Mouse (Mus musculus) NIH3T3 (cell line): Measurements from ENCODE around the gene Akap7.
"Not testable (repeated sequence)": the region's sequence is repeated elsewhere in the genome, so short reads cannot be mapped to it uniquely, and the experiment has no call there.

Experiments used
- DNase-seq: peaks from one replicate; pipeline ENCODE4 v3.0.0-alpha.2; 2012; ENCODE audit warnings: low read depth

The Akap7 gene

DNA sequence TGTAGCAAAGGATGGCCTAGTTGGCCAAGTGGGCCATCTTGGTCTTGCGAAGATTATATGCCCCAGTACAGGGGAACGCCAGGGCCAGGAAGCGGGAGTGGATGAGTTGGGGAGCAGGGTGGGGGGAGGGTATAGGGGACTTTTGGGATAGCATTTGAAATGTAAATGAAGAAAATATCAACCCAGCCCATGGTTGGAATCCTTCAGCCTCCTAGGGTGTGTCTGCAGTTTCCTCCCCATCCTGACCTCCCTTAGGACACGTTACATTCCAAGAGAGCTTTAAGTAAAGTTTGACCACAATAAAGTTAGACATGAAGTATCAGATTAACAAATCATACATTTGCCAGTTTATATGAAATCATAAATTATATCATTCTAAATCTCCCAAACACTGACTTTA is 116.5 kb downstream of the Akap7 start:
- DNase-seq, result no peak

DNA sequence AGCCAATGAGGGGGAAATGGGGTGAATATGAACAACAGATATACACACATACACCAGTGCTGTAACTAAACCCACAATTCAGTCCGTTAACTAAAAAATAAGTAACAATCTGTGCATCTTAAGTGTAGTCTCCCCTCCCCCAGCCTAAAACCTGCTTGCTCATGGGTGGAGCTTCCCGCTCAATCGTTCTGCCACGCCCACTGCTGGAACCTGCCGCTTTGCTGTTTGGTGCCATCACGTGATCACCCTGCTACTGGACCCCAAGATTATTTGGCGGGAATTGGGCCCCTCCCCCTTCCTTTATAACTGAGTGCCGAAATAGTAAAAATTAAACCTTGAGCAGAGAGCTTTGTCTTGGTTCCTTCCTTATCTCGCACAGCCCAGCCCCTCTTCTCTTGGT is 121.4 kb downstream of the Akap7 start:
- DNase-seq, result not testable (repeated sequence)

DNA sequence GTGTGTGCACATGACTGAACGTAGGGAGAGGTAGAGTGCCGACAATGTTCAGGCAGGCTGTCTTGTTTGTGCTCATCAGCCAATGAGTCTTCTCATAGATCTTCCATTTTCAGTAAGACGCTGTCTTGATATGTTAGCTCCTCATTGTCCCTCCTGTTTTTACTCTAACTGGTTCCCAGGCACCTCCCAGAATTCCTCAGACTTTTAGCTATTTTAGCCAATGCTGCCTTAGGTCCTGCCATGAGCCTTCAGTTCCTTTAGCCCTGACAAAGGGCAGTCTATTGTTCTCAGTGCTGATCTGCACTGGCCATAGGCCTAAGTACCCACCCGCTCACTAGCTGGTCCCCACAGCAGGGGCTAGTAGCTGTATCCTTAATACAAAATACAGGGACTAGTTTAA is 122.0 kb downstream of the Akap7 start:
- DNase-seq, result no peak

DNA sequence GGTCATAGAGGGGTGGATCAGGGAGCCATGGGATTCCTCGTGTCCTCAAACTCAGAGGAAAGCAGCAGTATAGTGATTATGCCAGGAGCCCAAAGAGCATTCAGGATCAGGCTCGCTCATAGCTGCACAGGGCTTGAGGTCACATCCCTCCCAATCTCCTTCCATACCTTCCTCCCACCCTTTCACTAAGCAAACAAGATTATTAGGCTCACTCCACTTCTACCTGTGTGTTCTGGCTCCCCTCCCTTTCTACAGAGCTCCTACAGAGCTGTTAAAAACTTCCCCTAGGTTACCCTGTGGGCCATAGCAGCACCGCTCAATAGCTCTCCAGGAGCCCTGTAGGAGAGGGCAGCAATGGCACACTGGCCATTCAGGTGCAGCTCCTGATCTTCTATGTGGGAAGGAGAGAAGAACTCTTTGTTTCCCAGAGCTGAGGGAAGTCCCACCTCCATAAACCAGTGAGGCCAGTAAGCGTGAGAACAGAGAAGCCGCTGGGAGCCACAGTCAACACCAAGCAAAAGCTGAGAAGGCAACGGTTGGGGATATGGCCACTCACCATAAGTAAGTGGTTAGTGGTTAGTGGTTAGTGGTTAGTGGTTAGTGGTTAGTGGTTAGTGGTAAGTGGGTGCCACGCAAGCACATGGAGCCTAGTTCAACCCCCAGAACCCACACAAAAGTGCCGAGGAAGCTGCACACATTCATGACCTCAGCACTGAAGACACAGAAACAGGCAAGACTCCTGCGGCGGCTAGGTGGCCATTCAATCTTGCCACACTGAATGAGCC is 122.7 kb downstream of the Akap7 start:
- DNase-seq, result no peak

DNA sequence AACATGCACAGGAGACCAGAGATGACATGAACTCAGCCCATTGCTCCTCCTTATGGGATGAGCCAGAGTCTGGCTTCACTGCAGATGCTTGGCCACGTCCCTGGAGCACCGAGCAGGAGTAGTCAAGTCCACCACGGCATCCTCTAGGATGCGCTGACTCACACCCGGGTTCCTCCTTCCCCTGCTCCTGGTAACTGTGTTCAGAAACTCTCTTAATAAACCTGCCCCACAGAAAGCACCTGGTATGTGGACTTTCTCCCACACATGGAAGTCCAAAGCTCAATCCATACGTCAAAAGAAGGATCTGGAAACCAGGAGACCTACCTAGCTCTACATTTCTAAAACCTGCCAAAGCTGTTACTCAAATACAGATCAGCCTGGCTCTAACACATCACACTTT is 124.4 kb downstream of the Akap7 start:
- no peak for DNase-seq

DNA sequence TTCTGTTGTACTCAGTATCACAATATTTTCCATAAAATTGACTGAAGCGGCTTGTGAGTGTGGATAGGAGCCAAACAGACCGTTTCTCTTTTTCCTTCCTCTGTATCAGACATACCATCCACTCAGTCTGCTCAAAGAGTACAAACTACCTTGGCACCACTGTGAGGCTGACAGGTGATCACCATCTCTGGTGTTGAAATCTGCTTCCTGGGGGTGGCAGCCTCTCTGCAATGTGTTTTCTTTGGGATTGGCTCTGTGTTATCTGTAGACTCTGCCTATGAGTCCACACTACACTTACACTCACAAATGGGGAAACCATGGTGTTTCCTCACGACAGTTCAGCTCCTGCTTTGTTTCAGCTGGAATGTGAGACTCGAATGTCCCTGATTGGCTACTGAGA is 128.6 kb downstream of the Akap7 start:
- no peak for DNase-seq

DNA sequence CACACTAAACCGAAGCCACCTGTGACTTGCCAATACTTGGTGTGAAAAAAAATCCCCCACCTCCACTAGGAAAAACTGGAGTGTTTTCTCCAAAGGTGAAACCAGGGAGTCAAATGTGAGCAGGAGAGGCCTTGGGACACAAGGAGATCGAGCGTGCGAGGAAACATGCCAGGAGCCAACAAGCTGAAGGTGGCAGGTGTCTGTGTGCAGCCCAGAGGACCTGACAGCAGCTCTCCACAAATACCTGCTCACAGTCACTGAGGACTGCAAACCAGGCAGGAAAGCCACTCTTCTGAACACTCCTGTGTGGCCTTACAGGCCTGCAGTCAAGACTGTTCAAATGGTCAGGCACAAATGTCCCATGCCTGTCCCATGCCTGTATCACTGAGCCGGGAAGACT is 130.4 kb downstream of the Akap7 start:
- DNase-seq, result no peak

DNA sequence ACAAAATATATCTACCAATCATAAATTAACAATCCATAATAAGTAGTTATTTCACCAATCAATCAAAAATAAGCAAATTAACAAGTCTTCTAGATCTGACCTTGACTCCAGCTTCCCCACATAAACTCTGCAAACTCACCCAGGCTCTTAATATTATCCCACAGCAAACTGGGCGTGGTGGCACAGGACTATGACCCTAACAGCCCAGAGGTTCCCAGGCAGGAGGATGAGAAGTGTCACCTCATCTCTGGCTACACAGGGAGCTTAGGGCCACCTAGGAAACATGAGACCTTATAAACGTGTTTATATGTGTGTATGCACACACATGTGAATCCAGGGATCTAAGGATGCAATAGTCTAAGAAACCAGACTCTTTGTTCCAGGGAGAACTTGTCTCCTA is 132.8 kb downstream of the Akap7 start:
- no peak for DNase-seq

DNA sequence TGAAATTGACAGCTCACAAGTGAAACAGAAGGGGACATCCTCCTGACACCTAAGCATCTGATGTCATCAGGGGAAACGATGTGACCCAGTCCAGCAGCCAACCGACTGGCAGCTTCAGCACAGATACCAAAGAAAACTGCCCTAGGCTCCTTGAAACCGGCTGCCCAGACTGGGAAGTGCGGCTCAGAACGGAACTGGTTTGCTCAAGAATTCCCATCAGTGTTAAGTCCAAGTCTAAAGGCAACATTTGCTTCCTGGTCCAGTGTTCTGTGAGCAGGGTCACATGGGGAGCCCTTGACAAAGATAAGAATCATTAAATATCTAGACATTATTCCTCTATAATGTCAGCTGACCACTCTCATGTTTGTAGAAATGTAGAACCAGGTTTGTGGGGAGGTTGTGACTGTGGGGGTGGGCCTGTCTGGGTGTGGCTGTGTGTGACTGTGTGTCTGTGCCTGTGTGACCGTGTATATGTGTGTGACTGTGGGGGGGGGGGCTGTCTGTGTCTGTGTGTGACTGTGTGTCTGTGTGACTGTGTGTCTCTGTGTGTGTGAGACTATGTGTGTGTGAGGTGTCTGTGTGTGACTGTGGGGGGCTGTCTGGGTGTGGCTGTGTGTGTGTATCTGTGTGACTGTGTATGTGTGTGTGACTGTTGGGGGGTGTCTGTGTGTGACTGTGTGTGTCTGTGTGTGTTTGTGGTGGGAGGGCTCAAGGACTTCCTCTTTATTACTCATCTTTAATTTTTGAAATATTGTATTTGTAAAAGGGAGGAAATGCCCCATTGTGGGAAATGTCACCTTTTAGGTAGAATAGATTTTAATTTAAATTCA is 140.1 kb downstream of the Akap7 start:
- DNase-seq, result no peak

DNA sequence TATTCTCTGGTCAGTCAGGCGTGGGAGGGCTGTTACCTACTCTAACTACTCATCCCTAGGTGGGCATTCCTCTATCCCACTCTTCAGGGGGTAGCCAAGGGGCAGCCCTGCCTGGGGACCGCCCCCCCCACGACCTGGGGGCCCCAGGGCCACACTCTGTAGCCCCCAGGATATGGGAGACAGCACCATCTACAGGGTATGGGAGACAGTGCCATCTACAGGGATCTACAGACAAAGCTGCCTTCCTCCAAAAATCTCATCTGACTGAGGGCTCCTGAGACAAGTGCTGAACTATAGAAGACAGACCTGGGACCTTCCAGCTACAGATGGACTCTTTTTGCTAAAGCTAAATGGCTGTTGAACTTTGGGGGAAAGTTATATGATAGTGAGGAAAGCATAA is 144.2 kb downstream of the Akap7 start:
- DNase-seq, result not testable (repeated sequence)

DNA sequence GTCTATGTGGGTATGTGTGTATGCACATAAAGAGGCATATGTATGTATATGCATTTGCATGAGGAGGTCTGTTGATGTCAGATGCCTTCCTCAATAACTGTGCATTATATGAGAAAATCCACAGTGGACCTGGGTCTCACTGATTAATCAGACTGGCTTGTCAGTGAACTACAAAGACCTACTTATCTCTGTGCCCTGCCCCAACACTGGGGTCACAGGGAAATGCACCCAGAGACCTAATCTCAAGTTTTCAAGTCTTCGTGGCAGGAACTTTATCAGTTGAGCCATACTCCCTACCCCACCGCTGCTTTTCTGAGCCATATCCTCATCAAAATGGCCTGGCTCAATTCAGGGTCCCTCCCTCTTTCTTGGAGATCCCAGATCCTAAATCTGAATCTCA is 146.0 kb downstream of the Akap7 start:
- DNase-seq, result no peak

DNA sequence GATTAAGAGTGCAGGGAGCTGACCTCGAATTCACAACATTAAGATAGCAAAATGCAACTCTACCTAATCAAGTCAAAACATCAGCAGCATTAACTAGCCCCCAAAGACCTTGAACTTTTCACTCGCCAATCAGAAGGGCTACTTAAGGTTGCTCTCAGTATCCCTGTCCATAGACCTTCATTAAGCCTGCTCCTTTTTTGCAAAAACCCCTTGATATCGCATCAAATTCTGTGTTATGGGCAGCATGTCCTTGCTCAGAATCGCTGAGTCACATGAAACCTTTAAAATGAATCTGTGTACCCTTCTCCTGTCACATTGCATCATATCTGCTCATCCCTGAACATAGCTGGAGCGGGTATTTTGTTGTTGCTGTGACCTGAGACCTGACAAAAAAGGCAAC is 149.0 kb downstream of the Akap7 start:
- no peak for DNase-seq

DNA sequence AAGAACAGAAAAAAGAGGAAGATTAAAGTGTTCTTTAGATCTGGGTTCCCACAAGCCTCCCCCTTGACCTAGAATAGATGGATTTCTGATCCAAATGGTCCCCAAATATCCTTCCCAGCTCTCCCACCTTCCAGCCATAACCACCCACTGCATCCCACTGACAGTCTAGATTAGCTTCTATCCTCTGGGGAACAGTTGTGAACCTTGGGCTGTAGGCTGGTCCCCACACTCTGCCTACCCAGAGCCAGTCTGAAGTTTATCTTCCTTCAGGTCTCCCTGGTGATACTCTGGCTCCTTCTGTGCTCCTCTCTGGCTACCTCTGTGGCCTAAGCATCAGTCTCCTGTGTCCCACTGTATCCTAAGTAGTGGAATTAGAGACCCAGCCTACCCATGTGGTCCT is 150.3 kb downstream of the Akap7 start:
- DNase-seq, result no peak

DNA sequence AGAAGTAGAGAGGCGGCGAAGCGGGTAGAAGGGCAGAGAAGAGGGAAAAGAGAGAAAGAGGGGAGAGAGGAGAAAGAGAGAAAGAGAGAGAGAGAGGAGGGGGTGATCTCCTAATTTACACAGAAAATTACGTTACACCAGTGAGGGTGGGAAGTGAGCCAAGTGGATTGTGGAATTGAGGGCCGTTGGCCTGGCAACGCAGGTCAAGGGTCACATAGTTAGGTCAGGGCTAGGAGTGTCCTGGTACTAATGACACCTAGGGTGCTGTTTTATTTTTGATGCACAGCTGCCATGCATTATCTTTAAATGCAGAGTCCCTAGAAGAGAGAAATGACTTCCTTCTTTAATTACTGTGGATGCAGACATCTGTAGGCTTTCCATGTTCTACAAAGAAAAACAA is 153.4 kb downstream of the Akap7 start:
- DNase-seq, result no peak

DNA sequence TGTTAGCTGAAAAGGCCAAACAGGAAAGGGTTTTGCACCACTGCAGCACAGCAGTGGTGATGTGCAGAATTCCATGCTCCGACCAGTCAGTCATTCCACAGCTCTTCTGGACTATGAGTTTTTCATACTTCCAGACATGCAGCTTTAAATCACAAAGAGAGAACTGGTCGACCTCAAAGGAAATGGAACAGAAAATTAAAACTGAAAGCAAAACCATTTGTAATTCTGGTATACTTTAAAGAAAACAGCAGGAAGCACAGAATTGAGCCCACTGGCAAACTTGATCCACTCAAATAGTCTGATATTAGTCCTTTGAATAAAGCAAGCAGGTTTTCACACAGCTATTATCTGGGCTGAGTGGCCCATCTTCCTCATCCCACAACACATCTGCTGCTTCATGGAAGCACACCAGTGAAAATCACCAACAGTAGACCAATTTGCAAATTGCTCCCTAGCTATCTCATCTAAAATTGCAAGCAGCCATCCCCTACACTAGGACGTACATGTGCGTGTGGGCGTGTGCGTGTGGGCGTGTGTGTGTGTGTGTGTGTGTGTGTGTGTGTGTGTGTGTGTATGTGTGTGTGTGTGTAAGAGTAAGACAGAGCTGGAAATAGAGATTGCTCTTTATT is 156.4 kb downstream of the Akap7 start:
- DNase-seq, result peak; percentile 11

DNA sequence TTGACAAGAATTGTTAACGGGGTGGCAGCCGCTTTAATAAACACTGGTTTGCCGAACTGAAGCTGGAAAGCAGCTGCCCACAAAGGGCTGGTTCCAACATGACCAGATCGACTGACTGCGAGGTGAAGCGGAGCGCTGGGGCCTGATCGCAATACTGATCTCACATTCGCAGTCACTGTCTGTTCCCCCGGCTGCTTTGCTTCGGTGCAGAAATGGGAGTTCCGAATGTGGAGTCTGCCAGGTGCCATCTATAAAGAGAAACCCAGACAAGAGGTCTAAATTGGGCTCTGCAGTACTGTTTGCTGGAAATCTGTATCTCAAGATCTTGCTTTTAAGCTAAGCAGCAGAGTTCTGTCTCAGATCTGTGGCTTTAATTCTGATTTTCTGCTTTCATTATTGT is 161.8 kb downstream of the Akap7 start:
- no peak for DNase-seq

DNA sequence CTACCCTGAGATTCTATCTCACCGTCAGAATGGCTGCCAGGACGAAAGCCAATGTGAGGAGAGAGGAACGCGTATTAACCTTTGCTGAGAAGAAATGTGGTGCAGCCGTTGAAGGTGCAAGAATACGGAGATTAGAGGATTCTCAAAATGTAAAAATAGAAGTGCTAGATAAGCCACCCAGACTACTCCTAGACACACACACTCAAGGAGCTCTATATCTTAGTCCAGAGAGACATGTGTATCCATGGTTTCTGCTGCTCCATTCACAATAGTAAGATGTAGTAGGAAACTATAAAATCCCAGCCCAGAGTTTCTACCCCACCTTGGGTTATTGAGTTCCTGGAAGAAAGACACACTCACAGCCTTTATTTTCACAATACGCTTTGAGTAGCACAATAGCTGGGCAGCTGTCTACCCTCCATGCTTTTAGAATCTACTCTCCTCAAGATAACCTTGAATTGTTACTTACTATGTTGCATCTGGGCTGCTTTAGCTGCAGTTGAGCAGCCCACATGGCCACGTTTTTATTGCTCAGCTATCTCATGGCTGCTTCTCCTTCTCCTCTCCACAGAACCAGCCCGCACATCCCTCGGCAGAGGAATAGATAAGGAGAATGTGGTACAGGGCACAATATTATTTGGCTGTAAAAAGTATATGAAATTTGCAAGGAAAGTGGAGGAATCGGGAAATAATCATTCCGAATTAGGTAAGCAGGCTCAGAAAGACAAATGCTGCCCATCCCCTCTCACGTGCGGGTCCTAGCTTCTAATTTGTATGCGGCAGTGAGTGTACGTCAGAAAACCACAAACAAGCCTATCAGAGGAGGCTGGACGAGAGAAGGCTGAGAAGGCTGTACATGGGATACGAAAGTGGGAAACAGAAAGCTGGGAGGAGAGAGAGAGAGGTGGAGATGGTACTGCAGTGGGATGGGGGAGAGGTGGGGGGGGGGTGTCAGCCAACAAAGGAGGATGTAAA is 162.6 kb downstream of the Akap7 start:
- DNase-seq, result no peak

DNA sequence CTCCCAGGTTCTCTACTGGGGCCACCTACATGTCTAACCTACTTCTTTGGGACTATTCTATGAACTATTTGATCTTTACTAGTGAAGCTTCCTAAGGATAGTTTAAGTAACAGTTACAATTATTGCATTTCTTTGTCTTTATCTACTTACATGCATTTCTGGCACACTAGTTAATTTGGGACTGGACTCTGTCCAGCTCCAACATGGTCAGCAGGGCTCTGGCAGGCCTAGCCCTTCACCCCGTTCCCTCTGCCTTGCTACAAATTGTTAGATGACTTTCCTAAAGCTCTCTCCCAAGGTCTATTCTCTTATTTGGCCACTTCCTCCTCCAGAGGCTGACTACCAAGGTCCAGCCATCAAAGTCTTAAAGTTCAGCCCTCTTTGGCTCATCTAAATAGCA is 165.9 kb downstream of the Akap7 start:
- no peak for DNase-seq

DNA sequence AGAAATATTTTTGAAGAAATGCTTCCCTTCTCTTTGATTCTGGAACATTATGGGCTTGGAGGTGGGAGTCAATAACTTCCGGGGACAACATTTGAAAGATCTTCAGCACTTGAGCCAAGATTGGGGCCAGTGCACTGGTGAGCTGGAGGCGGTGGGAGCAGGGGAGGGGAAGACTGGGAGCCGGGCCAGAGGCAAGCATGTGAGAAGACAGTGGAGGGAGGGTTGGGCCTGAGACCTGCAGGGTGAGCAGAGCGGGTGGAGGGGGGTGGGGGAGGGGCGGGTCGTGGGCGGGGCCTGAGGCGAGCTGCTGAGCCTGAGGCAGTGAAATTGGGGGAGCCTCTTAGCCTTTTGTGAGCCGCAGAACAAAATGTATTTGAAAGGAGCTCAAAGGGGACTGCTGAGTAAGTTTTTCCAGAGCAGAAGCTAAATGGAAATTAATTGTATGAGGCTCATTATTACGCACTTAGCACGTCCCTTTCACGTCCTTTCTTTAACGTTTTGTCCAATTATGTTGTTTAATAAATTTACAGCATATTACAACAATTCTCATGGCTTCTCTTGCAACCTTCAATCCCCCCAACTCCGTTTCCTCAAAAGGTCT is 167.4 kb downstream of the Akap7 start:
- peak; percentile 41 for DNase-seq

DNA sequence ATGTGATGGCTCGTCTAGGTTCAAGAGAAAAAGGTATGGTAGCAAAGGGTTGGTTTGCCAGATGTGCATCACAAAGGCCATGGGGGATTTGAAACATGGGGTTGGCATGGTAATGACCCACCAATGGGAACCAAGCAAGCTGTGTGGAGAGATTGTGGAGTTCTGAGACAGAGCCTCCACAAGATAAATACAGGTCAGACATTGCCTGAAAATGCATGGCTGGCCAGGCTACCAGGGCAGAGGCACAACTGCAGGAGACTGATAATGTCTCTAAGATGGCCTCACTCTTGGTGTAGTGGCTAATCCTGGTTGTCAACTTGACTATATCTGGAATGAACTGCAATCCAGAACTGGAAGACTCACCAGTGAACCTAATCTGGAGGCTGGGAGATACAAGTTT is 174.1 kb downstream of the Akap7 start:
- DNase-seq, result no peak

DNA sequence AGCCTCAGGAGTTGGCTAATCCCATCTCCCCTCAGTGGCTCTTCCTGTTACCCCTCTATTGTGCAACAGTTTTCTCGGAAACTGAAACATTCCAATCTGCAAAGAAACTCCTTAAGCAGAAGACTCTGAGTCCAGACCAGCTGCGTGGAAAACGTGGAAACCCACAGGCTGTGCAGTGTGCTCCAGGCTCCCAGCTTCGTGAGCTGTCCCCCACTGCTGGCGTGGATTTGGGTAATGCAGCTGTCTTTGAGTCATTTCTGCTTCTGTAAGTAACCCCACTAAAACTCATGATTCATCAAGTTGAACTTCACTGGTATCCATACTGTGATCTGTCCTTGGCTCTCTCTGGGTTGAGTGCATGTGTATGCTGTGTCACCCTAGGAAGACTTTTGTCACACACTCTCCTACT is 179.2 kb downstream of the Akap7 start:
- peak; percentile 57 for DNase-seq
